Mouse (Mus musculus): ENCODE results near the gene Zbp1.

The Zbp1 gene

GRCm38 (mm10) chr2:173179046-173179445, 39.7 kb downstream of the Zbp1 start:
- DNase-seq (ENCODE audit: low read depth, low spot score) = no peak

GRCm38 (mm10) chr2:173177951-173178350, 40.8 kb downstream of the Zbp1 start:
- DNase-seq (ENCODE audit: low read depth, low spot score) = no peak

GRCm38 (mm10) chr2:173177481-173177880, 41.2 kb downstream of the Zbp1 start:
- no peak for DNase-seq (ENCODE audit: low read depth, low spot score)

- no peak for DNase-seq (ENCODE audit: low read depth, low spot score)
Measured at GRCm38 (mm10) chr2:173175703-173176102, 43.0 kb downstream of the Zbp1 start.

GRCm38 (mm10) chr2:173174569-173174968, 44.2 kb downstream of the Zbp1 start:
- DNase-seq (ENCODE audit: low read depth, low spot score) = no peak

- DNase-seq (ENCODE audit: low read depth, low spot score) = peak; percentile 35
Measured at GRCm38 (mm10) chr2:173173521-173174511, 44.9 kb downstream of the Zbp1 start.

GRCm38 (mm10) chr2:173173008-173173407, 45.7 kb downstream of the Zbp1 start:
- DNase-seq (ENCODE audit: low read depth, low spot score) = no peak

- no peak for DNase-seq (ENCODE audit: low read depth, low spot score)
Measured at GRCm38 (mm10) chr2:173172386-173172785, 46.3 kb downstream of the Zbp1 start.

GRCm38 (mm10) chr2:173171956-173172355, 46.8 kb downstream of the Zbp1 start:
- DNase-seq (ENCODE audit: low read depth, low spot score) = no peak

- no peak for DNase-seq (ENCODE audit: low read depth, low spot score)
Measured at GRCm38 (mm10) chr2:173171470-173171869, 47.3 kb downstream of the Zbp1 start.

GRCm38 (mm10) chr2:173170715-173171114, 48.0 kb downstream of the Zbp1 start:
- DNase-seq (ENCODE audit: low read depth, low spot score) = no peak

- DNase-seq (ENCODE audit: low read depth, low spot score) = no peak
Measured at GRCm38 (mm10) chr2:173170081-173170480, 48.6 kb downstream of the Zbp1 start.

- no peak for DNase-seq (ENCODE audit: low read depth, low spot score)
Measured at GRCm38 (mm10) chr2:173168411-173168851, 50.3 kb downstream of the Zbp1 start.

- no peak for DNase-seq (ENCODE audit: low read depth, low spot score)
Measured at GRCm38 (mm10) chr2:173165357-173165756, 53.4 kb downstream of the Zbp1 start.

GRCm38 (mm10) chr2:173164946-173165345, 53.8 kb downstream of the Zbp1 start:
- DNase-seq (ENCODE audit: low read depth, low spot score) = no peak

- DNase-seq (ENCODE audit: low read depth, low spot score) = peak; percentile 41
Measured at GRCm38 (mm10) chr2:173164358-173164757, 54.4 kb downstream of the Zbp1 start.

GRCm38 (mm10) chr2:173163380-173163779, 55.3 kb downstream of the Zbp1 start:
- no peak for DNase-seq (ENCODE audit: low read depth, low spot score)

GRCm38 (mm10) chr2:173159354-173160311, 59.1 kb downstream of the Zbp1 start:
- peak; percentile 93 for DNase-seq (ENCODE audit: low read depth, low spot score)

GRCm38 (mm10) chr2:173158390-173159055, 60.2 kb downstream of the Zbp1 start:
- DNase-seq (ENCODE audit: low read depth, low spot score) = no peak

- DNase-seq (ENCODE audit: low read depth, low spot score) = no peak
Measured at GRCm38 (mm10) chr2:173157871-173158270, 60.9 kb downstream of the Zbp1 start.

- no peak for DNase-seq (ENCODE audit: low read depth, low spot score)
Measured at GRCm38 (mm10) chr2:173157376-173157775, 61.3 kb downstream of the Zbp1 start.
